Mouse (Mus musculus) cerebellum, adult 2 months (tissue): Measurements from ENCODE around the gene Pdia4.
"Not testable (repeated sequence)": the region's sequence is repeated elsewhere in the genome, so short reads cannot be mapped to it uniquely, and the experiment has no call there.

Source experiments
- CTCF ChIP-seq: fragments of 200-500 bp; IDR thresholded peaks from 2 replicates; pipeline ENCODE4 v1.5.1; 2011; ENCODE audit warnings: low read depth, mild to moderate bottlenecking, control low read depth, low read length, moderate library complexity, borderline replicate concordance; ENCODE audit not compliant: insufficient read depth
- POLR2A ChIP-seq: fragments of 200-500 bp; IDR thresholded peaks from 2 replicates; pipeline ENCODE4 v1.6.1; 2011; ENCODE audit warnings: low read length, control low read depth, borderline replicate concordance; ENCODE audit not compliant: insufficient read depth

DNA sequence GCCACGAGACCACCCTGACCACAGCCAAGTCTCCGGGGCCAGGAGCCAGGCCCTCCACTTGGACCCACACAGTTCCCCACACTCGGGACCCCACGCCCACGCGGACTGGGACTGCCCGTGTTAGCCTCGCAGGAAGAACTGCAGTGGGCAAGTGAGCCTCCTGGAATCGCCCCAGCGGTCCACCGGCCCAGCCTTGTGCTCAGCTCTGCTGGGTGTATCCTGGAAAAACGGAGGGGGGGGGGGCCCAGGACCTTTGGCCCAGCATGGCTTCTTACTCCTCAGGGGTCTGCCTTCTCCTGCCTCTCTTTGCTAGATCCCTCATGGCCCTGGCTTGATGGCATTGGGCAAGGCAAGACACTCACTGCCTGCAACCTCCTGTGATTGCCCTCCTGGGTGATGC lies 44.7 kb downstream of the Pdia4 start:
- not testable (repeated sequence) for TF ChIP-seq POLR2A, CTCF
